Mouse (Mus musculus) lung, embryonic 16.5 days (tissue): ENCODE measurements around the gene Tnpo1. TPM values are rescaled to one million over a fixed set of nuclear protein-coding genes. Genes with fewer than 3 reads are reported as not detected.
A peak's percentile ranks its signal among the peaks of the same experiment; 100 is the strongest.

Experiments used
- ATAC-seq: fragments of 200-750 bp; cut with Nextera tagmentation; 2 replicates; pipeline ENCODE4 v1.8.0; 2017; ENCODE audit warnings: low read depth, mild to moderate bottlenecking, moderate library complexity
- H3K27ac ChIP-seq: fragments of 300-500 bp; sonication (generic); 2 replicates; pipeline ENCODE4 v1.5.1; 2014; ENCODE audit warnings: mild to moderate bottlenecking, control low read depth, low read length
- H3K27me3 ChIP-seq: fragments of 300-500 bp; sonication (generic); 2 replicates; pipeline ENCODE4 v1.6.1; 2014; ENCODE audit warnings: low read depth, low read length, mixed read lengths; ENCODE audit not compliant: control insufficient read depth, insufficient read depth
- H3K36me3 ChIP-seq: fragments of 300-500 bp; sonication (generic); 2 replicates; pipeline ENCODE4 v1.6.1; 2014; ENCODE audit warnings: low read length; ENCODE audit not compliant: control insufficient read depth, insufficient read depth
- H3K4me1 ChIP-seq: fragments of 300-500 bp; sonication (generic); replicated peaks from 2 replicates; pipeline ENCODE4 v1.6.1; 2014; ENCODE audit warnings: low read length, mixed read lengths; ENCODE audit not compliant: control insufficient read depth, insufficient read depth
- H3K4me2 ChIP-seq: fragments of 300-500 bp; sonication (generic); 2 replicates; pipeline ENCODE4 v1.6.1; 2014; ENCODE audit warnings: low read depth, low read length, control low read depth
- H3K4me3 ChIP-seq: fragments of 300-500 bp; sonication (generic); 2 replicates; pipeline ENCODE4 v1.5.1; 2014; ENCODE audit warnings: mild to moderate bottlenecking, low read length, control low read depth
- H3K9ac ChIP-seq: fragments of 300-500 bp; sonication (generic); 2 replicates; pipeline ENCODE4 v1.6.1; 2014; ENCODE audit warnings: low read length, control low read depth
- H3K9me3 ChIP-seq: fragments of 300-500 bp; sonication (generic); 2 replicates; pipeline ENCODE4 v1.6.1; 2016; ENCODE audit warnings: low read length; ENCODE audit not compliant: control insufficient read depth
- WGBS: fragments of 180-500 bp; shearing (Covaris S2); extraction: QIAGEN DNeasy Blood & Tissue Kit; methylation state at CpG from one replicate; pipeline ENCODE4 v1.1.7; 2014; 5-methylcytosine and 5-hydroxymethylcytosine counted together
- polyA plus RNA-seq: library from polyadenylated mRNA; unstranded; fragments of >200 nt; fragmentation: Nextera tagmentation; extraction: Ambion mirVana; gene quantifications from 2 replicates; pipeline ENCODE4 v1.2.1, GENCODE M21; 2015

Tnpo1 gene
- polyA plus RNA-seq, 1 experiment from 2014 or later: 51.0 TPM

DNA sequence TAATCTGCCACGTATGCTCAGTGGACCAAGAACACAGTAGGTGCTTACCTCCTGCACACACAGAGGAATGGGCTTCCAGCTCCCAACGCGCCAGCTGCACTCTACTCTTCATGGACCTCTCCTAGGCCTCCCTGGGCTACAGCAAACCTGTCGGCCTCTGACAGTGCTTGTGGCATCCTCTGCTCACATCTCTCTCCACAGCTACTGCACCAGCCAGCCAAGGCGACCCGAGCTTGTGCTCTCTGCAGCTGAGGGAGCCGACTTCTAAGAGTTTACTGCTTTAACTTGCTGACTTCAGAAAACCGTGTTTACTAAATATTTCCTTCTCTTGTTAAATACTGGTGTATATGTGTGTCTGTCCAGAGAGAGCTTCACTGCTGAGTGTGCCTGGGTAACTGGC is 6.5 kb downstream of the Tnpo1 start:
- H3K36me3 ChIP-seq: peaks cover 6% of the 10 kb centered on the region
- H3K9ac ChIP-seq: no peak overlapping the region
- no peak overlapping the region for H3K27ac ChIP-seq
- no peak overlapping the region for H3K4me2 ChIP-seq
- peaks cover 23% of the 10 kb centered on the region for H3K4me1 ChIP-seq
- WGBS: 86% methylated on average over 8 of the region's 8 CpGs
- no peak for ATAC-seq
- no peak overlapping the region for H3K4me3 ChIP-seq
- H3K9me3 ChIP-seq: no peaks in the 10 kb centered on the region
- no peaks in the 10 kb centered on the region for H3K27me3 ChIP-seq

DNA sequence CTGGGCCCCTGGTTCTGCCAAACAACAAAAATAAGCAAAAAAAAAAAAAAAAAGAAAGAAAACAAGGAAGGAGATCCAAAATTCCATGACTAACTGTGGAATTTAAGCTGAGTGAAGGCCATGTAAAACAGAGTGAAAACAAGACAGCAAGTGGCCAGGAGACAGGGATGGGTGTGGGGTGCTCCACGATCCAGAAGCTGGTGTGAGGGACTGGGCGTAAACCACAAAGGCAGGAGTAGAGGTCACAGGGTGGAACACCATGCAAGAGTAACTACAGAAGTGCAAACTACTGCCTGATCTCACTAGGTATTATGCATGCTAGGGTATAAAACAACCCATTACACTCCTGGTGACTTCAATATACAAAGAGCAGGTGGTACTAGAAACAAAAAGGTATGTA is 8.3 kb downstream of the Tnpo1 start:
- peaks cover 6% of the 10 kb centered on the region for H3K36me3 ChIP-seq
- H3K9ac ChIP-seq: no peak overlapping the region
- no peak overlapping the region for H3K27ac ChIP-seq
- peaks cover 24% of the 10 kb centered on the region for H3K4me1 ChIP-seq
- H3K27me3 ChIP-seq: no peaks in the 10 kb centered on the region
- WGBS: 81% methylated on average over 2 of the region's 2 CpGs
- H3K4me2 ChIP-seq: no peak overlapping the region
- no peak for ATAC-seq
- no peak overlapping the region for H3K4me3 ChIP-seq
- no peaks in the 10 kb centered on the region for H3K9me3 ChIP-seq

DNA sequence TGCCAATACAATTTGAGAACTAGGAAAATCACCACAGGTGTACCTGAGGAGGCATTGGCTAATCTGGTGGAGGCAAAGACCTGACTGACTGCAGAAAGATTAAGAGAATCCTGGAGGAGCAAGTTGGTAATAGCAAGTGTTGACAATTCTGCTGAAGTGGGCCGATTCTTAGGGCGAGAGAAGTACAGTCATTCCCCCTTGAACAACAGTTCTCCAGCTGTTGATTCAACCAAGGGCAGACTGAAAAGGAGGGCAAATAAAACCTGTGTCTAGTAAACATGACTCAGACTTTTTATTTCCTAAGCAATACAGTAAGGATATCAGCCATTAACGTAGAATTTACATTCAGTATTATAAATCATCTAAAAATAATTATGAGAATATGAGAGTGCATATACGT is 10.6 kb downstream of the Tnpo1 start:
- Histone ChIP-seq H3K9me3 (no peaks in the 10 kb centered on the region), H3K27me3 (no peaks in the 10 kb centered on the region), H3K4me1 (peaks cover 25% of the 10 kb centered on the region), H3K4me2 (no peak overlapping the region), H3K9ac (no peak overlapping the region), H3K27ac (0 out of 2 replicates have a peak overlapping the region, but pooled peaks have one; percentile 27), H3K36me3 (peaks cover 6% of the 10 kb centered on the region; the same call in 1 of the 2 replicates), H3K4me3 (no peak overlapping the region)
- 59% methylated on average over 4 of the region's 4 CpGs for WGBS
- no peak for ATAC-seq

DNA sequence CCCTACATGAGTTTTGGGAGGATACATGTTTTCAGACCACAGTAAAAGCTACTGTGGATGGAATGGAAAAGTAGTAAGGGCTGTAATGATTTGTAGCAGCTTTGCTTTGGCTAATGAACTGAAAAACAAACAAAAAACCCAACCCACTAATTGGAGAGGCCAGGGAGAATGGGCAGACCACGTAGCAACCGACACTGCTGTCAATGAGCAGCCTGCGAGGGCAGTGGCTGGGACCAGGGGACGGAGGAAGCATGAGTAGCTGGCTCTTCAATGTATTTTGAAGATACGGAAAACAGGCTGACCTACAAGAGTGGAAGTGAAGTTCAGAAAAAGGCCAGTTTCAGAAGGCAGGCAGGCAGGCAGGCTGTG is 11.4 kb downstream of the Tnpo1 start:
- no peak overlapping the region for H3K9ac ChIP-seq
- H3K4me2 ChIP-seq: no peak overlapping the region
- peaks cover 27% of the 10 kb centered on the region for H3K4me1 ChIP-seq
- H3K36me3 ChIP-seq: peaks cover 6% of the 10 kb centered on the region; the same call in 1 of the 2 replicates
- no peak for ATAC-seq
- H3K27me3 ChIP-seq: no peaks in the 10 kb centered on the region
- WGBS: 47% methylated on average over 5 of the region's 5 CpGs
- no peak overlapping the region for H3K4me3 ChIP-seq
- no peaks in the 10 kb centered on the region for H3K9me3 ChIP-seq
- no peak overlapping the region; the same call in 1 of the 2 replicates for H3K27ac ChIP-seq

DNA sequence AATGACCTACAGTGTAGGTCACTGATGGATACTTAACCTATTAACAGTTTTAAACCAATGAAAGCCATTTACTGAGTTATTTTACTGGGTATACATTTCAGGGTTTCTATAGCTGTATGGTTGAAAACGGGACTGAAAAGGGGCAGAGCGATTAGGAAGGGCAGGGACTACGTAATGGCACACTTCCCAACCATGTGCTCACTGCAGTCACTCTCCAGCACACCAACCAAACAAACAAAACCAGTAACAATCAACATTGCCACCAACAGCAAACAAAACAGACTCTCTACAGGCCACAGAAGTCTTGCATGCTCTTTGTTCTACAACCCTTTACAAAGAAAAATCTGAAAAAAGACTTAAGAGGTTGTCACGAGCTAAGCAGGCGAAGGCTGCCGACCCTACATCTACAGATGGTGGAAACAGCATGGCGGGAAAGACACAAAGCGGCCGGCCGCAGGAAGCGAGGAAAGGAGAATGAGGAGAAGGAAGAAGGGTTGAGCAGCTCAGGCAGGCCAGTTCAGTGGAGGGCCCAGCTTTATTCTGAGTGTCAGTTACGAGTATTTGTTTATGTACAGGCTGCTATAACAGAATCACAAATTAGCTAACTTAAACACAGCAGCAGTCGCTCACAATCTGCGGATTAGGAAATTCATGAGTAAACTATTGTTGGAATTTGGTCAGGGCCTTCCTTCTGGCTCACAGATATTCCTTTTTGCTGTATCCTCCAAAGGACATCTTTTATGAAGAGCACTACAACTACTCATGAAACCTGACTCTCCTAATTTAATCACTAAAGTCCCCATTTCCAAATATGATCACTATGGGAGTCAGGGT is 12.0 kb downstream of the Tnpo1 start:
- H3K9me3 ChIP-seq: no peaks in the 10 kb centered on the region
- peaks cover 28% of the 10 kb centered on the region for H3K4me1 ChIP-seq
- ATAC-seq: peak; percentile 48; the same call in 1 of the 2 replicates
- no peak overlapping the region for H3K27ac ChIP-seq
- H3K36me3 ChIP-seq: peaks cover 6% of the 10 kb centered on the region; the same call in 1 of the 2 replicates
- H3K4me3 ChIP-seq: no peak overlapping the region
- 64% methylated on average over 14 of the region's 14 CpGs for WGBS
- no peaks in the 10 kb centered on the region for H3K27me3 ChIP-seq
- H3K4me2 ChIP-seq: no peak overlapping the region
- no peak overlapping the region for H3K9ac ChIP-seq

DNA sequence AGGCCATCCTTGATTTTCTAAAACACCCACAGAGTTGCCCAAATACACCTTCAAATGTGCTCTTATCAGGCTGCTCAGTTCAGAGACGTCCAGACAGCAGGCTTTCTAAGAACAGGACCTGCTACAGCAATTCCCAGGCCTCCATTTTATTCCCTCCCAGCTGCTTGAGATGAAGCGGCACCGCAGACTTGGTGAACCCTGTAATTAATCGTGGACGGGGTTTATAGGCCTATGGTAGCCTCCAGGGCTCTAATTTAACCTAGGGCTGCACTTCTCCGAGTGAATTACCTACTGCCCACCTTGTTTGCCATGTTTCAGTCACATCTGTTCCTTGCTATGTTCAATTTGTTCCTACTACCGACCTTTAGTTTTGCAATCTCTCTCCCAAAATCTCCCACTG is 13.0 kb downstream of the Tnpo1 start:
- Histone ChIP-seq H3K9ac (no peak overlapping the region), H3K4me3 (no peak overlapping the region), H3K4me1 (peaks cover 28% of the 10 kb centered on the region), H3K9me3 (no peaks in the 10 kb centered on the region), H3K36me3 (peaks cover 6% of the 10 kb centered on the region; the same call in 1 of the 2 replicates), H3K27ac (no peak overlapping the region), H3K4me2 (no peak overlapping the region), H3K27me3 (no peaks in the 10 kb centered on the region)
- no peak for ATAC-seq
- WGBS: 57% methylated on average over 7 of the region's 7 CpGs

DNA sequence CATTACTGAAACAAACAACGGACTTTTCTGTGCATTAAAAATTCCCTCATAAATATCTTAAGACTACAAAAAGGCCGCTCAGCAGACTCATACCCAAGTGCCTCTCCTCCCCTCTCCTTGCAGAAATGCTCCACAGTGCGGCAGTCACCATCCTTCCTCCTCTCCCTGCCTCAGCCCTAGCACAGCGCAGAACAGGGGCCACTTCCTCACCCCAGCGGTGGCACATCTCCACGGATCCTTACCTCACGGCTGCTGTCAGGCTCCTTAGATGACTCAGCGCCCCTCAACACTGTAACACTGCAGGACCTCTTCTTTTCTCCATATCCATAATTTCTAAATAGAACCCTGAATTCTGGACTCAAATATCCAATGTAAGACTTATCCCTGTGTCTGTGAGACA is 13.6 kb downstream of the Tnpo1 start:
- no peak overlapping the region for H3K4me2 ChIP-seq
- peaks cover 28% of the 10 kb centered on the region for H3K4me1 ChIP-seq
- ATAC-seq: no peak
- H3K9ac ChIP-seq: no peak overlapping the region
- H3K27me3 ChIP-seq: no peaks in the 10 kb centered on the region
- H3K27ac ChIP-seq: no peak overlapping the region
- no peaks in the 10 kb centered on the region for H3K9me3 ChIP-seq
- no peak overlapping the region for H3K4me3 ChIP-seq
- WGBS: 50% methylated on average over 8 of the region's 8 CpGs
- H3K36me3 ChIP-seq: peaks cover 6% of the 10 kb centered on the region; the same call in 1 of the 2 replicates

DNA sequence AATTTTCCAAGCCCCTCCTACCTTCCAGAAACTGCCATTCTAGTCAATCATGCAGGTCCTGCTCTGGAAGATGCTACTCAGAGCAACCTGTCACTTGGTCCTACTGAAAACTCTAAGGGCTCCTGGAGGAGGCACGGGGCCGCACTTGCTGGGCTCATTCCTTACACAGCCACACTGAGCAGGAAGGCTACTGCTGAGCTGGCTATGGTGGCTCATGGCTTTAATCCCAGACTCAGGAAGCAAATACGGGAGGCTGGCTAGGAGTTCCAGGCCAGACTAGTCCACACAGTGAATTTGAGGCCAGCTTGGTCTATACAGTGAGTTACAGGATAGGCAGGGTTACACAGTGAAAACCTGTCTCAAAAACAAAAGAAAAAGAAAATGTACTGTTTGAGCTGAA is 15.4 kb downstream of the Tnpo1 start:
- no peak overlapping the region for H3K9ac ChIP-seq
- H3K4me3 ChIP-seq: no peak overlapping the region
- H3K9me3 ChIP-seq: no peaks in the 10 kb centered on the region
- H3K4me2 ChIP-seq: no peak overlapping the region
- peaks cover 24% of the 10 kb centered on the region for H3K4me1 ChIP-seq
- H3K36me3 ChIP-seq: no peaks in the 10 kb centered on the region
- 75% methylated on average over 3 of the region's 3 CpGs for WGBS
- H3K27ac ChIP-seq: no peak overlapping the region
- ATAC-seq: no peak
- no peaks in the 10 kb centered on the region for H3K27me3 ChIP-seq

DNA sequence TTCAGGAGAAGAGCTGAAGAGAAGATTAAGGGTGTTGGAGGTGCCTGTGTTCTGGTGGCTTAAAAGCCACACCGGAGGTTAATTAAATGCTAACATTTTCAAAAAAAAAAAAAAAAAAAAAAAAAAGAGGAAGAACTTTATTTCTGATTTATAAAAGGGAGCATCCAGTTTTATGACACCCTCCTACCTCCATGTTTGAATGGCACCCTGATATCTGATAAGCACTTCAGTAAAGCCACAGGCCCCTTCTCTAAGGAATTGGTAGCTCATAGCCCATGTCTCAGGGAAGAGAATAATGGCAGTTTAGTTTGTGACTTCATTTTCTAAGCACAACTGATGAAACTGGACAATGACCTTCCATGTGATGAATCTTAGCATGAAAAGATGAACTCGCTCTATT is 21.6 kb downstream of the Tnpo1 start:
- peaks cover 5% of the 10 kb centered on the region; the same call in 1 of the 2 replicates for H3K9me3 ChIP-seq
- no peaks in the 10 kb centered on the region; the same call in 1 of the 2 replicates for H3K4me1 ChIP-seq
- no peak overlapping the region for H3K9ac ChIP-seq
- H3K4me2 ChIP-seq: no peak overlapping the region
- H3K27ac ChIP-seq: no peak overlapping the region
- ATAC-seq: no peak
- 95% methylated on average over 2 of the region's 2 CpGs for WGBS
- H3K4me3 ChIP-seq: no peak overlapping the region
- peaks cover 17% of the 10 kb centered on the region for H3K36me3 ChIP-seq
- H3K27me3 ChIP-seq: no peaks in the 10 kb centered on the region
